Mouse (Mus musculus) hindbrain, embryonic 10.5 days (tissue): Measurements from ENCODE around the gene Abo. TPM values are rescaled to one million over a fixed set of nuclear protein-coding genes. Genes with fewer than 3 reads are reported as not detected.

Source experiments
- DNase-seq: peaks from one replicate; pipeline ENCODE4 v3.0.0-alpha.2; 2017; ENCODE audit warnings: low spot score
- H3K27ac ChIP-seq: fragments of 300-500 bp; sonication (generic); 2 replicates; pipeline ENCODE4 v1.5.1; 2016; ENCODE audit warnings: mild to moderate bottlenecking, moderate library complexity
- H3K27me3 ChIP-seq: fragments of 300-500 bp; sonication (generic); 2 replicates; pipeline ENCODE4 v1.6.1; 2016; ENCODE audit warnings: mild to moderate bottlenecking; ENCODE audit not compliant: poor library complexity, insufficient read depth, severe bottlenecking
- H3K36me3 ChIP-seq: fragments of 300-500 bp; sonication (generic); 2 replicates; pipeline ENCODE4 v1.6.1; 2016; ENCODE audit warnings: mild to moderate bottlenecking, moderate library complexity
- H3K4me1 ChIP-seq: fragments of 300-500 bp; sonication (generic); replicated peaks from 2 replicates; pipeline ENCODE4 v1.6.1; 2016; ENCODE audit warnings: mild to moderate bottlenecking
- H3K4me3 ChIP-seq: fragments of 300-500 bp; sonication (generic); 2 replicates; pipeline ENCODE4 v1.5.1; 2016; ENCODE audit warnings: mild to moderate bottlenecking, moderate library complexity
- H3K9me3 ChIP-seq: fragments of 300-500 bp; sonication (generic); 2 replicates; pipeline ENCODE4 v1.6.1; 2016; ENCODE audit warnings: mild to moderate bottlenecking, moderate library complexity
- WGBS: fragments of 180-500 bp; shearing (Covaris S2); methylation state at CpG from one replicate; pipeline ENCODE4 v1.1.7; 2016; 5-methylcytosine and 5-hydroxymethylcytosine counted together
- polyA plus RNA-seq: library from polyadenylated mRNA; unstranded; fragments of >200 nt; fragmentation: Nextera tagmentation; extraction: Ambion mirVana; gene quantifications from 2 replicates; pipeline ENCODE4 v1.2.1, GENCODE M21; 2016

The Abo gene
- polyA plus RNA-seq, 1 experiment from 2014 or later = not detected

GRCm38 (mm10) chr2:26827261-26827975 is 37.4 kb downstream of the Abo start:
- no peaks in the 10 kb centered on the region for H3K36me3 ChIP-seq
- 0 out of 2 replicates have a peak, but pooled peaks cover 2% of the 10 kb centered on the region for H3K4me1 ChIP-seq
- 93% methylated on average over 1 of the region's 1 CpGs for WGBS

More at GRCm38 (mm10) chr2:26827261-26827975, 37.4 kb downstream of the Abo start:
- DNase-seq = no peak
- H3K4me3 ChIP-seq = no peak overlapping the region
- no peaks in the 10 kb centered on the region for H3K27me3 ChIP-seq
- no peak overlapping the region for H3K27ac ChIP-seq
- H3K9me3 ChIP-seq = no peaks in the 10 kb centered on the region

Other genes with a start within 250 kb of the Abo start
- gene Fam69b, start 236.5 kb downstream of the Abo start, polyA plus RNA-seq = 32.8 and 48.5 TPM in 2 replicates
- not detected in 2 replicates for gene Lcn4, start 193.7 kb downstream of the Abo start, polyA plus RNA-seq
- gene Surf6, start 37.9 kb upstream of the Abo start, polyA plus RNA-seq = 30.8 and 33.4 TPM in 2 replicates
- gene Med22, start 45.7 kb upstream of the Abo start, polyA plus RNA-seq = 111 and 130 TPM in 2 replicates
- gene Rpl7a, start 45.8 kb upstream of the Abo start, polyA plus RNA-seq = 566 and 674 TPM in 2 replicates
- 53.2 and 58.0 TPM in 2 replicates for gene Surf2, start 51.4 kb upstream of the Abo start, polyA plus RNA-seq
- gene Surf1, start 51.6 kb upstream of the Abo start, polyA plus RNA-seq = 47.4 and 53.6 TPM in 2 replicates
- gene Surf4, start 68.9 kb upstream of the Abo start, polyA plus RNA-seq = 155 and 158 TPM in 2 replicates
- 0.09 and 0.30 TPM in 2 replicates for gene Stkld1, start 69.1 kb upstream of the Abo start, polyA plus RNA-seq
- gene Rexo4, start 99.4 kb upstream of the Abo start, polyA plus RNA-seq = 47.4 and 56.1 TPM in 2 replicates
- gene Adamts13, start 108.4 kb upstream of the Abo start, polyA plus RNA-seq = not detected in 2 replicates
- 93.2 and 96.9 TPM in 2 replicates for gene Cacfd1, start 144.9 kb upstream of the Abo start, polyA plus RNA-seq
- gene Slc2a6, start 163.0 kb upstream of the Abo start, polyA plus RNA-seq = 2.8 and 3.1 TPM in 2 replicates
- gene Mymk, start 207.2 kb upstream of the Abo start, polyA plus RNA-seq = 0.11 and 0.29 TPM in 2 replicates
- 4.0 and 7.0 TPM in 2 replicates for gene Adamtsl2, start 214.4 kb upstream of the Abo start, polyA plus RNA-seq